Mouse (Mus musculus): ENCODE measurements at regions not wholly inside any gene's neighbourhood (a gene's known extent, or its start where the extent isn't known, plus 50 kb on each side); places are given as distances from the start of the nearest gene placed in this dataset.

- no peak for TF ChIP-seq CTCF (conservative IDR thresholded peaks at IDR 0.05; ENCODE audit: insufficient read depth, insufficient read length, low read depth, low read length)
- no peak for TF ChIP-seq POLR2A (IDR thresholded peaks at IDR 0.05; ENCODE audit: low read depth, low read length)
These were observed 235.5 kb downstream of the Cog6 start for GRCm38 (mm10) chr3:52781521-52781920.

All from kidney, adult 2 months (tissue).